Mouse (Mus musculus) intestine, postnatal 0 days (tissue): ENCODE measurements around the gene Lctl. TPM values are rescaled to one million over a fixed set of nuclear protein-coding genes. Genes with fewer than 3 reads are reported as not detected.

ENCODE experiments used
- ATAC-seq: fragments of 200-750 bp; cut with Nextera tagmentation; 2 replicates; pipeline ENCODE4 v1.8.0; 2017; ENCODE audit warnings: mild to moderate bottlenecking, moderate TSS enrichment, moderate library complexity
- H3K27ac ChIP-seq: fragments of 300-500 bp; sonication (generic); 2 replicates; pipeline ENCODE4 v1.5.1; 2014; ENCODE audit warnings: mild to moderate bottlenecking, low read depth, low read length, moderate library complexity
- H3K27me3 ChIP-seq: fragments of 300-500 bp; sonication (generic); replicated peaks from 2 replicates; pipeline ENCODE4 v1.6.1; 2014; ENCODE audit warnings: low read length, mixed read lengths; ENCODE audit not compliant: control insufficient read depth, insufficient read depth
- H3K36me3 ChIP-seq: fragments of 300-500 bp; sonication (generic); 2 replicates; pipeline ENCODE4 v1.6.1; 2014; ENCODE audit warnings: mild to moderate bottlenecking, moderate library complexity; ENCODE audit not compliant: control insufficient read depth, insufficient read depth
- H3K4me1 ChIP-seq: fragments of 300-500 bp; sonication (generic); replicated peaks from 2 replicates; pipeline ENCODE4 v1.6.1; 2014; ENCODE audit warnings: antibody characterized with exemption, low read length, mixed read lengths; ENCODE audit not compliant: control insufficient read depth, insufficient read depth
- H3K4me2 ChIP-seq: fragments of 300-500 bp; sonication (generic); replicated peaks from 2 replicates; pipeline ENCODE4 v1.6.1; 2014; ENCODE audit warnings: low read depth, mild to moderate bottlenecking, moderate library complexity
- H3K4me3 ChIP-seq: fragments of 300-500 bp; sonication (generic); 2 replicates; pipeline ENCODE4 v1.5.1; 2014; ENCODE audit warnings: low read depth, low read length
- H3K9ac ChIP-seq: fragments of 300-500 bp; sonication (generic); 2 replicates; pipeline ENCODE4 v1.6.1; 2014; ENCODE audit warnings: mild to moderate bottlenecking, low read depth, low read length
- H3K9me3 ChIP-seq: fragments of 300-500 bp; sonication (generic); 2 replicates; pipeline ENCODE4 v1.6.1; 2016; ENCODE audit warnings: mixed run types; ENCODE audit not compliant: control insufficient read depth
- CTCF ChIP-seq: sonication (generic); IDR thresholded peaks from 2 replicates; pipeline ENCODE4 v1.5.1; 2016; ENCODE audit warnings: low read depth, mild to moderate bottlenecking, control low read depth, antibody characterized with exemption, moderate library complexity
- whole genome bisulfite sequencing: fragments of 180-500 bp; shearing (Covaris S2); extraction: QIAGEN DNeasy Blood & Tissue Kit; methylation state at CpG from one replicate; pipeline ENCODE4 v1.1.7; 2014; 5-methylcytosine and 5-hydroxymethylcytosine counted together
- polyA plus RNA-seq: library from polyadenylated mRNA; unstranded; fragments of >200 nt; fragmentation: Nextera tagmentation; extraction: Ambion mirVana; gene quantifications from 2 replicates; pipeline ENCODE4 v1.2.1, GENCODE M21; 2015

The Lctl gene
- polyA plus RNA-seq, 1 experiment from 2014 or later, result 0.09 TPM

GRCm38 (mm10) chr9:64184166-64184840 lies 67.4 kb downstream of the Lctl start:
- Histone ChIP-seq H3K9me3 (no peaks in the 10 kb centered on the region), H3K27me3 (no peaks in the 10 kb centered on the region), H3K4me2 (no peak overlapping the region), H3K27ac (no peak overlapping the region), H3K36me3 (peaks cover 59% of the 10 kb centered on the region), H3K9ac (no peak overlapping the region), H3K4me1 (0 out of 2 replicates have a peak, but pooled peaks cover 4% of the 10 kb centered on the region), H3K4me3 (no peak overlapping the region)
- no peak for TF ChIP-seq CTCF
- no peak for ATAC-seq
- WGBS, result 90% methylated on average over 5 of the region's 5 CpGs

Other genes with a start within 250 kb of the Lctl start
- gene Smad6, start 95.1 kb upstream of the Lctl start, polyA plus RNA-seq, result 5.4 and 6.1 TPM in 2 replicates
- gene Zwilch, start 56.0 kb downstream of the Lctl start, polyA plus RNA-seq, result 3.0 and 4.1 TPM in 2 replicates
- gene Rpl4, start 56.2 kb downstream of the Lctl start, polyA plus RNA-seq, result 575 and 580 TPM in 2 replicates
- 32.9 and 36.7 TPM in 2 replicates for gene Snapc5, start 62.1 kb downstream of the Lctl start, polyA plus RNA-seq
- gene Uchl4, start 118.1 kb downstream of the Lctl start, polyA plus RNA-seq, result 1.8 and 2.0 TPM in 2 replicates
- 82.1 and 84.0 TPM in 2 replicates for gene Map2k1, start 136.5 kb downstream of the Lctl start, polyA plus RNA-seq
- 65.7 and 69.8 TPM in 2 replicates for gene Tipin, start 164.4 kb downstream of the Lctl start, polyA plus RNA-seq
- gene Dis3l, start 224.1 kb downstream of the Lctl start, polyA plus RNA-seq, result 8.1 and 9.2 TPM in 2 replicates